Mouse (Mus musculus) myocyte (in vitro differentiated cells): ENCODE measurements at regions not wholly inside any gene's neighbourhood (a gene's known extent, or its start where the extent isn't known, plus 50 kb on each side); places are given as distances from the start of the nearest gene placed in this dataset.

ENCODE experiments used
- H3K27me3 ChIP-seq: one replicate; pipeline ENCODE4 v1.6.1; 2011; ENCODE audit not compliant: control insufficient read depth, insufficient read depth, insufficient read length
- H3K36me3 ChIP-seq: one replicate; pipeline ENCODE4 v1.6.1; 2011; ENCODE audit not compliant: control insufficient read depth, insufficient read depth
- H3K4me2 ChIP-seq: one replicate; pipeline ENCODE4 v1.6.1; 2011; ENCODE audit warnings: low read depth, control low read depth
- H3K4me3 ChIP-seq: one replicate; pipeline ENCODE4 v1.5.1; 2011; ENCODE audit warnings: mild to moderate bottlenecking, control low read depth, moderate library complexity
- H3K79me2 ChIP-seq: one replicate; pipeline ENCODE4 v1.6.1; 2011; ENCODE audit not compliant: control insufficient read depth, insufficient read depth
- H3ac ChIP-seq: one replicate; pipeline ENCODE4 v1.6.1; 2011; ENCODE audit not compliant: control insufficient read depth, insufficient read length
- CEBPB ChIP-seq: IDR thresholded peaks from 2 replicates; pipeline ENCODE4 v1.6.1; 2011; ENCODE audit warnings: mild to moderate bottlenecking, moderate library complexity; ENCODE audit not compliant: poor library complexity, insufficient read depth, severe bottlenecking
- E2F4 ChIP-seq: IDR thresholded peaks from one replicate; pipeline ENCODE4 v1.6.1; 2011; ENCODE audit warnings: mild to moderate bottlenecking, control low read depth, moderate library complexity; ENCODE audit not compliant: insufficient read depth
- MAX ChIP-seq: IDR thresholded peaks from one replicate; pipeline ENCODE4 v1.6.1; 2011; ENCODE audit warnings: low read depth, mild to moderate bottlenecking, control low read depth
- MYOD1 ChIP-seq, 3 experiments: IDR thresholded peaks; one replicate each; pipeline ENCODE4 v1.6.1; 2011; ENCODE audit warnings: control low read depth in 2 of 3, low read depth in 2 of 3, mild to moderate bottlenecking in 2 of 3, moderate library complexity in 1 of 3; ENCODE audit not compliant: insufficient read length in 2 of 3, control insufficient read depth in 1 of 3
- MYOG ChIP-seq, 3 experiments: IDR thresholded peaks; one replicate each; pipeline ENCODE4 v1.6.1; 2011; ENCODE audit warnings: control low read depth in 2 of 3, low read depth in 2 of 3, mild to moderate bottlenecking in 2 of 3; ENCODE audit not compliant: insufficient read length in 2 of 3, control insufficient read depth in 1 of 3, insufficient read depth in 1 of 3
- POLR2A ChIP-seq: IDR thresholded peaks from one replicate; pipeline ENCODE4 v1.6.1; 2011; ENCODE audit warnings: low read depth, mild to moderate bottlenecking, control low read depth, moderate library complexity; ENCODE audit not compliant: insufficient read length
- POLR2AphosphoS2 ChIP-seq: IDR thresholded peaks from one replicate; pipeline ENCODE4 v1.6.1; 2011; ENCODE audit warnings: low read depth, control low read depth; ENCODE audit not compliant: insufficient read length
- REST ChIP-seq: IDR thresholded peaks from one replicate; pipeline ENCODE4 v1.6.1; 2011; ENCODE audit warnings: mild to moderate bottlenecking, control low read depth, moderate library complexity; ENCODE audit not compliant: insufficient read depth, insufficient read length
- SRF ChIP-seq: IDR thresholded peaks from one replicate; pipeline ENCODE4 v1.6.1; 2011; ENCODE audit warnings: low read depth; ENCODE audit not compliant: control insufficient read depth, insufficient read length
- TCF12 ChIP-seq: IDR thresholded peaks from one replicate; pipeline ENCODE4 v1.6.1; 2011; ENCODE audit warnings: mild to moderate bottlenecking, control low read depth; ENCODE audit not compliant: poor library complexity, insufficient read depth, severe bottlenecking
- TCF3 ChIP-seq: IDR thresholded peaks from one replicate; pipeline ENCODE4 v1.6.1; 2011; ENCODE audit warnings: low read depth, control low read depth; ENCODE audit not compliant: insufficient read length
- USF1 ChIP-seq: IDR thresholded peaks from one replicate; pipeline ENCODE4 v1.6.1; 2011; ENCODE audit warnings: low read depth, mild to moderate bottlenecking, control low read depth, moderate library complexity

DNA sequence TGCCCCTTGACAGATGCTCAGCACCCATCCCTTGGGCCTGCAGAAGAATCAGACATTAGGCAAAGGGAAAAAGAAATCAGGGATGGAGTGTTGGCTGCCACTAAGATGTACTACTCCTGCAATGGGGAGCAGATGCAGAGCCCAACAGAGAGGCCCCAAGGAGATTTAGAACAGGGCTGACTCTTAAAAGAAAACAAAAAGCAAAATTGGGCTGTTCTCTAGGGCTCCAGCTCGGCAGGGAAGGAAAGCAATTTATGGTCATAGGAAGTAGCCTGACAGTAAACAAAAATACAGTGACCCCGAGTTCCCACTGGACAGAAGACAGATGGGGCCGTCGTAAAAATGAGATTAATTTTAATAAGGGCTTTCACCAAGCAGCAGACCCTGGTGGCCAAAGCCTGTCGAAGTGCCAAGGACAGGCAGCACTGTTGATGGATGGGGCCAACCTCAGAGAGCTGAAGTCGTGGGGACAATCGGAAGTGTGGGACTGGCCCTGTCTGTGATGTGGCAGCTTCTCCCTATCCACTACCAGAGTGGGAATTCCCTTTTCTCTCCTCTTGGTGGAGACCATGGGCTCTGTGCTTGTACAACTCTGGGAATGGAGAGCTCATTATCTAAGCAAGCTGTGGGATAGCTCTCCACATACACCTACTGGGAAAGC lies 109.4 kb upstream of the Gm12830 start:
- H3ac ChIP-seq, result no peak overlapping the region
- H3K4me2 ChIP-seq, result no peak overlapping the region
- TF ChIP-seq REST, result no peak
- TF ChIP-seq E2F4, result no peak
- no peak for TF ChIP-seq MAX
- no peak for TF ChIP-seq MYOG (IDR thresholded peaks at IDR 0.05; ENCODE audit: control insufficient read depth in 1 of 3, insufficient read depth in 1 of 3, insufficient read length in 2 of 3, low read depth in 2 of 3)
- TF ChIP-seq TCF3, result no peak
- H3K36me3 ChIP-seq, result no peaks in the 10 kb centered on the region
- H3K79me2 ChIP-seq, result no peaks in the 10 kb centered on the region
- H3K4me3 ChIP-seq, result no peak overlapping the region
- H3K27me3 ChIP-seq, result no peaks in the 10 kb centered on the region

DNA sequence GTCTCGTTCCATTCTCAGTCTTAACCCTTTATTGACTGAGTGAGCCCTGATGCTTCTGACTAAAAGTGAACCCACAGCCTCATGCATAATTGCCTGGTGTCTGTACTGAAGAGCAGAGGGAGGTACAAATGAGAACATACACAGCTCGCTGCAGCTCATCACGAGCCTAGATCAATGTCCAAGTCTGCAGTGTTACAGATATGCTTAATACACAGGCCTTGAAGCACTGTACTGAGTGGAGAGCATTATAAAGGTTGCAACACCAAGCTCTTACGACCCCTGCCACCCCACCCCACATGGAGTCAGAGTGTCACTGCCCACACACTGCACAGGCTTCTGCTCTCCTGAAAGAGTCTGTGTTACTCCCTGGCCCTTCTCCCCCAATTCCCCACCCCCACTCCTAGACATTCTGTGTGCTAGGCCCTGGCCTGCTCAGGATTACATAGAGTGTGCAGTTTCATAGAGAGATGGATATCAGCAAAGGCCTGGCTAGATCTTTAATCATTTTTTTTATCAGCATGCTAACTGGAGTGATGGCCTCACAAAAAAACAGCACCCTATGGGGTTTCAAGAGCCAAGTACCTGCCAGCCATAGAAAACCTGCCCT lies 108.5 kb upstream of the Gm12830 start:
- Histone ChIP-seq H3K4me3 (no peak overlapping the region), H3K27me3 (no peaks in the 10 kb centered on the region), H3K79me2 (no peaks in the 10 kb centered on the region), H3K4me2 (no peak overlapping the region), H3ac (no peak overlapping the region), H3K36me3 (no peaks in the 10 kb centered on the region)
- TF ChIP-seq CEBPB (no peak), MAX (no peak), REST (no peak), SRF (no peak), POLR2AphosphoS2 (no peak), E2F4 (no peak), TCF3 (no peak), TCF12 (no peak)

GRCm38 (mm10) chr4:114716703-114717102 lies 104.8 kb upstream of the Gm12830 start:
- Histone ChIP-seq H3K27me3 (no peaks in the 10 kb centered on the region), H3K4me2 (no peak overlapping the region), H3K4me3 (no peak overlapping the region), H3ac (no peak overlapping the region), H3K36me3 (no peaks in the 10 kb centered on the region), H3K79me2 (no peaks in the 10 kb centered on the region)
- TF ChIP-seq SRF (no peak), TCF3 (no peak), MYOD1 (IDR thresholded peaks at IDR 0.05; ENCODE audit: control insufficient read depth in 1 of 3, insufficient read length in 2 of 3, low read depth in 2 of 3) (no peak), TCF12 (no peak), USF1 (no peak), CEBPB (no peak), POLR2AphosphoS2 (no peak), MAX (no peak)

DNA sequence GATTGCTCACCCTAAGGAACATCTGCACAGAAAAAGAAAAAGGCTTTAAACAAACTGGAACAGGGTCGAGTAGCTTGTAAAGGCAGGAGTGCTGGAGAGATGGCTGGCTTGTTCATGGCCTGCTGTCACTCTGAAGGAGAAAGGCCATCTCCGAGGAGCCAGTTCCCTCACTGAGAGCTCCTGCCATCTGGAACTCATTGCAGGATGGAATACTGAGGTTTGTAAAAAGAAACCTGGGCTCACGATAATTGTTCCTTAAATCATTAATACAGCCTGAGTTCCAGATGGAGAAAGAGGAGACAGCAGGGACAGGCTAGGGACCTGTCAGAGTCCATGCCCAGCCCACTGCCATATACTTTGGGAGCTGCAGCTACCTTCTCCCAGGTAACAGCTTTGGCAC lies 100.8 kb upstream of the Gm12830 start:
- Histone ChIP-seq H3K79me2 (no peaks in the 10 kb centered on the region), H3K4me2 (no peak overlapping the region), H3K27me3 (no peaks in the 10 kb centered on the region), H3K36me3 (no peaks in the 10 kb centered on the region), H3K4me3 (no peak overlapping the region), H3ac (no peak overlapping the region)
- TF ChIP-seq MAX (no peak), SRF (no peak), E2F4 (no peak), REST (no peak), POLR2A (no peak), CEBPB (no peak), TCF12 (no peak), MYOG (IDR thresholded peaks at IDR 0.05; ENCODE audit: control insufficient read depth in 1 of 3, insufficient read depth in 1 of 3, insufficient read length in 2 of 3, low read depth in 2 of 3) (no peak), MYOD1 (IDR thresholded peaks at IDR 0.05; ENCODE audit: control insufficient read depth in 1 of 3, insufficient read length in 2 of 3, low read depth in 2 of 3) (no peak), USF1 (no peak), TCF3 (no peak), POLR2AphosphoS2 (no peak)

- H3K4me2 ChIP-seq, result no peak overlapping the region
- H3K36me3 ChIP-seq, result no peaks in the 10 kb centered on the region
- no peak for TF ChIP-seq POLR2AphosphoS2
- TF ChIP-seq POLR2A, result no peak
- no peak for TF ChIP-seq TCF3
- TF ChIP-seq MAX, result no peak
- no peak for TF ChIP-seq MYOD1 (IDR thresholded peaks at IDR 0.05; ENCODE audit: control insufficient read depth in 1 of 3, insufficient read length in 2 of 3, low read depth in 2 of 3)
- no peak for TF ChIP-seq TCF12
- no peak for TF ChIP-seq REST
- no peak for TF ChIP-seq SRF
- TF ChIP-seq USF1, result no peak
- TF ChIP-seq E2F4, result no peak
- no peak for TF ChIP-seq MYOG (IDR thresholded peaks at IDR 0.05; ENCODE audit: control insufficient read depth in 1 of 3, insufficient read depth in 1 of 3, insufficient read length in 2 of 3, low read depth in 2 of 3)
- TF ChIP-seq CEBPB, result no peak
- H3K27me3 ChIP-seq, result no peaks in the 10 kb centered on the region
- no peak overlapping the region for H3K4me3 ChIP-seq
- H3K79me2 ChIP-seq, result no peaks in the 10 kb centered on the region
- H3ac ChIP-seq, result no peak overlapping the region
These were observed 100.1 kb upstream of the Gm12830 start for GRCm38 (mm10) chr4:114721386-114721785.
